Mouse (Mus musculus): ENCODE measurements around the gene Grap2.

The Grap2 gene

DNA sequence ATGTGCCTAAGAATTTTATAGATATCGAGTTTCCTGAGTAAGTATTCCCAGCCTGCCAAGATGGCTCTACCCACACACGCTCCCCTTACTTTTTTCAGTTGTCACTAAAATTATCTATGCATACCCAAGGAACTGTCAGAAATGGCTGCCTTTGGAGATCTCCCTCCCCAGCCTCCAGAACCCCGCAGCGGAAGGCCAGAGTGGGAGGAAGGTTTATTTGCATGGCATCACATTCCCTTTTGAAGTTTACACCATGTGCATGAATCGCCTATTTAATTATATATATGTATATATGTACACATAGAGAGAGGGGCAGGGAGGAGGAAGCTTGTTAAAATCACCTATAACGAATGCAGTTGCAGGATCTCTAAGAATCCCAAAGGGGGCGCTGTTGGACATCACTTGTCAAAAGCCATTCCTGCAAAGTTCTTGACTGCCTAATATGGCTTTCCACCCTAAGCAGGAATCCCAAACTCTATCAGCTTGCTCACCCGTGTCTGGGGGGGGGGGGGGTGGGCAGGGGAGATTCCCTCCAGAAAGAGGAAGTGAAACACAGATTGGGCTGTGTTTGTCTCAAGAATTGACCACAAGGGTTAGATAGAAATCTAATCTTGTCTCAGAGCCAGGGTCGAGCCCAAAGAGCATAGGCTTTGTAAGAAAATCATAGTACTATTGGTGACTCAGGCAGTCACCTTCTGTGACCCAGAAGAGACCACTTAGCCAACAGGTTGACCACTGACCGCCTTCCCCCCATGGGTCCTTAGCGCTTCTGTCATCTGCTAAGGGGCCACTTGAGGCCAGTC lies 62.2 kb downstream of the Grap2 start:
- DNase-seq (ENCODE audit: low spot score in 2 of 2) = peak in 1 of 2 experiments; percentile 65

DNA sequence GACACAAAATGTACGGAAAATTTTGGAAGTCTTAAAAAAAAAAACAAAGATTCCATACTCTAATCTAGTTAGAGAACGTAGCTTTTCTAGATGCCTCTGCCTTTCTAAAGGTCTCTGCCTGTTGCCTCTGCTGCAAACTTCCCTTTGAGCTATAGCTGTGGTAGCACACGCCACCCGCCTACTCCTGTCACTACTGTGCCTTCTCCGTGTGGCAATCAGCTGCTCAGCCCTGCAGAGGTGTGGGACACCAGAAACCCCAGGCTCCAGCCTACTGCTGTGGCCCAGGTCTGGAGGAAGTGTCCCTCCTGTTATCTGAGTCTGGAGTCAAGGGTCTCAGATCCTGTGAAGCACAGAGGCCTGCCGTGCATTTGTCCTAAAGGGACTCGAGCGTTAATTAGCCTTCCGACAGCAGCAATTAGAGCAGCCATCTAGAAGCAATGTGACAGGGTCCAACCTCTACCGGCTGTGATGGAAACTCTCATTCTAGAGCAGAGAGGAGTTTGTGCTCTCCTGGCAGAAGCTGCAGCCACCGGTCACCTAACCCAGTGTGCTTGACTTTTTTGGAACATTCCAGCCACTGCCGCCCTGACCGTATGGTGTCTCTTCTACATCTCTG lies 64.5 kb downstream of the Grap2 start:
- DNase-seq (ENCODE audit: low spot score in 2 of 2) = no peak

DNA sequence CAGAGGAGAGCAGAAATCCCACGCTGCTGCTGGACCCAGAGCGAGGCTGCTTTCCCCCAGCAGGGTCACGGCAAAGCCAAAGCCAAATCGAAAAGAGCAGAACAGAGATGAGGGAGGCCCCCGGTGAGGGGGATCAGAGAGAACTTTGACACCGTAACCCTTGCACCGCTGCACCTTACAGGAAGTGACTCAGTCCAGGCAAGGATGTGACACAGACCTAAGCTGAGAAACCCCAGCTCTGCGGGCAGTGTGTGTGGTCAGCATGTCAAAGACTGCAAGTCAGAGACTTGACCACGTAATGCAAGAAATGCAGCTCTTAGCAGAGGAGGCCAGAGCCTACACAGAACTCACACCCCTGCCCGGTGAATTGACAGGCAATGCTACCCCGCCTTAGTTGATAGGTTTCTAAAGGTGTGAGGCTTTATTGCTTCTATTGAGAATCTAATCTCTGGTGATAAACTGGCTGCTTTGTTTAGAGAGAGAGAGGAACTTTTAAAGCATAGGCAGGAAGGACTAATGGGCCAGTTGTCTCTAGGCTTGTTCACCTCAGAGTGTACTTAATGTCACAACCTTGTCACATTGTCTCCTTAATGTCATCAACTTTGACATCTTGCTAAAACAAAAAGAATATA lies 66.8 kb downstream of the Grap2 start:
- peak in 1 of 2 experiments; percentile 24 for DNase-seq (ENCODE audit: low spot score in 2 of 2)

DNA sequence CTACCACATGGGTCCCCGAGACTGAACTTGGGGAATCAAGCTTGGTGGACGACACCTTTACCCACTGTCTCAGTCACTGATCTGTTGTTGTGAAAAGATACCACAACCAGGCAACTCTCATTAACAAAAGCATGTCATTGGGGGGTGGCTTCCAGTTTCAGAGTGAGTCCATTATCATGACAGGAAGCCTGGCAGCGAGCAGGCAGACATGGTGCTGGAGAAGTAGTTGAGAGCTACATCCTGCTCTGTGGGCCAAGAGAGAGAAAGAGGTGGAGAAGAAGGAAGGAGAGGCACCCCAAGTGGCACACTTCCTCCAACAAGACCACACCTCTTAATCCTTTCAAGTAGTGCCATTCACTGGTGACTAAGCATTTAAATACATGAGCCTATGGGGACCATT lies 67.5 kb downstream of the Grap2 start:
- no peak for DNase-seq (ENCODE audit: low spot score in 2 of 2)

DNA sequence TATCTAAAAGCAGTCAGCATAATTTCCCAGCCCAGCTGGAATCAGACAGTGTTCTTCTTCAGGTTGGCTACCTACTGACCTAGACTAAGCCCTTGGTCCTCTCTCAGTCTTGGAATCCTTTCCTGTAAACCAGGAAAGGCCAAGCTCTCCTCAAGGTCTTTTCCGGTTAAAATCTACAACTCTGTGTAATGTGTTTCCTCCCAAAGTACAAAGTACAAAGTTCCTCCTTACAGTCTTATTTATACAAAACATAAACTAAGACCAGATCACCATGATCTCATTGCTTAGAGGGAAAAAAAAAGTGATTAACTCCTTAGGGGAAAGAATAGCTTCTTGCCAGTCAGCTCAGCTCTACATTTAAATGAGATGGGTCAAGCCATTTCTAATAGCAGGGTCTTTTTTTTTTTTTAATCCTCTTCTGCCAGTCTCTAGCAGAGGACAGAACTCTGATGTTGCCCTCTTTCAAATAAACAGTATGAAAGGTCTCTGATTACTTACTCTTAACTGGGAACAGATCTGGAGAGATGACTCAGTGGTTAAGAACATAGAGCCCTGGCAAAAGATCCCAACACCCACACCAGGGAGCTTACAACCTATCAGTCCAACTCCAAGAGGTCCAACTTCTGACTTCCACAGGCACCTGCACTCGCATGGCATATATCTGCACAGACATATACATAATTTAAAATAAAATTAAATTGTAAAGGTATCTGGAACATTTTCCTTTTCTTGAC lies 69.5 kb downstream of the Grap2 start:
- DNase-seq (ENCODE audit: low spot score in 2 of 2) = no peak

DNA sequence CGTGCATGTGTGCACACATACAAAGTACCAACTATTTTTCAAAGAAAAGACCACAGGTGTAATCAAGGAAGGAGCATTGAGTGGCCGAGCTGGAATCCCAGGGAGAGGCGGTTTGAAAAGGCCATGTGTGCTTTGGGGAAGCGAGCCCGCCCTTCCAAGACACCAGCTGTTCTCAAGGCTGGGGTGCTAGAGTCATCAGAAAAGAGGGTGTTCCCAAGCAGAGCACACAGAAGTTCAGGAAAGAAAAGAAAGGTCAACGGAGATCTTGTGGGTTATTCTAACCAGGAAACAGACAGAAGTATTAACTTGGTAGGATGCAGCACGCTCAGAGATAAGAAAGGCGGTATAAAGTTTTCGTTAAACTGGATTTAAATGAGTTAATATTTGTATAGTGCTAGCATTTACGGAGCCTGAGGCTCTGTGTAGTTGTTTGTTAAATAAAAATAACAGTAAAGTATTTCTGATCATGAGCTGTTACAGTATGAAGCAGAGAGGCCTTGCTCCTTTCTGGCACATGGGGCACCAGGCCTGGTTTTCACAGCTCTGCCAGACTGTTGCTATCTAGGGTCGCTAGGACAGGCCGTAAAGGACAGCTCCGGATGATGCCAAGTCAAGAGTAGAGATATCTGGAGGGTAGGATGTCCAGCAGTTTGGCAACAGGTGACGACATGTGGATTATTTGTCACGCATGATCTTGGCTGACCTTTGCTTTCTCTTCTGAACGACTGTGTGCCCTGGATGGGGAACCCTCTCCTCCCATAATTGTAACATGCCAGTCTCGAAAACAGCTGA lies 72.8 kb downstream of the Grap2 start:
- DNase-seq (ENCODE audit: low spot score in 2 of 2) = no peak

DNA sequence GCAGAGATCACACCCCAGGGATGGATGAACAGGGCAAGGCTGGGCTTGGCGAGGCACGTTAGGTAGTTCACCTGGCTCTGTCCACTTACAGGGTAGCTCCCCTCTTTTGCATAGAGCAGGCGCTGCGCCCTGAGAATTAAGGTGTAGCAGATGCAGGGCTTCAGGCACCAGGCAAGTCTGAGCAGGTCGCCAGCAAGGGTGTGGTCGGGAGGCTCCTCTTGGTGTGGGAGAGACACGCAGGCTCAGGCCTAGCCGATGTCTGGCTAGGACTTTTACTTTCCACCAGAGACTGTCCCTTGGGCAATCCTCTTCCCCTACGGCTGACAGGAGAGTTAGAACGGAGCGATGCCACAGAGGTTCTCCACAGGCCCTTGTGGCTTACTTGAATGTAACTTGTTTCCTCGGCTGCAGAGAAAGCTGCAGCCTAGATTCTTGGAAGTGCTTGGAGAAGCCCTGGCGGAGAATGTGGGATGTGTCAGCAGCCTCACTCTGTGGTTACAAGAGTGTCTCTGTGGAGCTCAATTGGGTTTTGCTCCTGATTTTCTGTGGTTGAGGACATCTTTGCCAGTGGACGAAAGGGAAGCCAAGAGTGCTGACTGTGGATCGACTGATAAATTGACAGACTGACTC lies 76.7 kb downstream of the Grap2 start:
- no peak for DNase-seq (ENCODE audit: low spot score in 2 of 2)

DNA sequence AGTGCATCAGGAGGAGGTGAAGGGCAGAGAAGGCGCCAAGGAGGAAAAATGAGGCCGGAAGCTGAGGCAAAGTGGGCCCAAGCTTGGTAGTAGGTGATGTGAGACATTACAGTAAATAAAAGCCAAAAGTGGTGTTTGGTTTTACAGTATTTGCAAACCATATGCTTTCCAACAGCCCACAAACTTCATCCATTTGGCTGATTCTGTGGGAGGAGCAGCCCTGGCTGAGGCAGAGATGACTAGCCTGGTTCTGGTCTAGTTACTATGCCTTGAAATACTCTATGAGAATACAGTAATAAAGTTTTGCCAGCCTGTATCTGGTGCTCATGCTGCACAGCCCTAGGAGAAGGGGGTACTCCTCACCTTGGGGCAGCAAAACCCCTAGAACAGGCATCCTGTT lies 78.0 kb downstream of the Grap2 start:
- DNase-seq (ENCODE audit: low spot score in 2 of 2) = no peak

DNA sequence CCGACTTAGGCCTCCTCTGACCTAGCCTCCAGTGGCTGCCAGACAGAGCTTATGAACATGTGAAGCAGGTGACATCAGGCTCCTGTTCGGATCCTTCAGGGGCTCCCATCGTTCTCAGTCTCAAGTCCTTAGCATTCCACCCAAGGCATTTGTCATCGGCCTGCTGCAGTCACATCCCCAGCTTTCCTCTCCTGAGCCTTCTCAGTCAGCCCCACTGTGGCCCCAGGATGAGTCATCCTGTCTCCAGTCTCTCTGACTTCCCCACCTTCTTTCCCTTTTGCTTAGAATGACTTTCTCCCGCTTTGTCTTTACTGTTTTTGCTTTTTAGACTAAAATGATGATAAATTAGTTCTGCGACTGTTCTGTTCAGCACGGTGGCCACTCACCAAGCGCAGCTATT lies 81.5 kb downstream of the Grap2 start:
- no peak for DNase-seq (ENCODE audit: low spot score in 2 of 2)

DNA sequence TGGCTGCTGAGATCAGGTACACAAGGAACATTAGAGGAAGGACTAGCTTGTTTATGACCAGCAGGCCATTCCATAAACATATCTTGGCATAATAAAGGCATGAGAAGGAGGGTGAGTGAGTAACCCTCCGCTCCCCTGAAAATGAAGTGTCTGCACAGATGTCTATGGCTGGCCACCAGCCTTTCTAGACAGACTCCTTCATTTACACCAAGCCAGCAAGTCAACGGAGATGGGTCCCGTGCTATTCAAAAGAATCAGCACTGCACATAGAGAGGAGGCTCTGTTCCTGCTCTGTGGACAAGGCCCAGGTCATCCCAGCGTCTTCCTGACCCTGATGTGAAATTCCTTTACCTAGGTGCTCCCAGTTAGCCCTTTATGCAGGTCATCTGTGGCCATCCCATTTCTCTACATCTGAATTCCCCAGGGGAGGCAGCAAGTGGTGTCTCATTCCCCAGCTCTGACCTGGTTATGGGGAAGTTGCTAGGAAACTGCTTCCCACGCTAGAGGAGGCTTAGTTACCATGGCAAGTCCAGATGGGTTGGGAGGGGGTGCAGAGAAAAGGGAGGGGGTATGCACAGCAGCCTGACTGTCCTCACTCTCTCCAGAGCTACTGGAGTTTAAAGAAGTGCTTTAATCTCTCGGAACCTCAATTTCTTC lies 86.5 kb downstream of the Grap2 start:
- no peak for DNase-seq (ENCODE audit: low spot score in 2 of 2)

DNA sequence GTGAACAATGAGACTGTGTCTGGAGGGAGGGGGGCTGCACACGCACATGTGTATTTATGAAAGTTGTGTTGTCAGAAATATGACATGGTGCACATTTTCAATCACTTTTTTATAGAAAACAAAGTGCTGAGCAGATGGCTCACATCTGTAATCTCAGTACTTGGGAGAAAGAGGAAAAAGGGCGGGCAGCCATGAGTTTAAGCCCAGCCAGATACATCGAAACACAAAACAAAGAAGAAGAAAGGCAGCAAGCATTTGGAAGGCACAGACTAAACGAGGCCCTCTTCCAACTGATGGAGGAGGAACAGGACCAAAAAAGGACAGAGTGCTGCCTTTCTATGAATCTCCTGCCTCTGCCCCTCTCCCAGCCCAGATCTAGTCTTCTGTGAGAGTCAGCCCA lies 88.6 kb downstream of the Grap2 start:
- DNase-seq (ENCODE audit: low spot score in 2 of 2) = no peak

DNA sequence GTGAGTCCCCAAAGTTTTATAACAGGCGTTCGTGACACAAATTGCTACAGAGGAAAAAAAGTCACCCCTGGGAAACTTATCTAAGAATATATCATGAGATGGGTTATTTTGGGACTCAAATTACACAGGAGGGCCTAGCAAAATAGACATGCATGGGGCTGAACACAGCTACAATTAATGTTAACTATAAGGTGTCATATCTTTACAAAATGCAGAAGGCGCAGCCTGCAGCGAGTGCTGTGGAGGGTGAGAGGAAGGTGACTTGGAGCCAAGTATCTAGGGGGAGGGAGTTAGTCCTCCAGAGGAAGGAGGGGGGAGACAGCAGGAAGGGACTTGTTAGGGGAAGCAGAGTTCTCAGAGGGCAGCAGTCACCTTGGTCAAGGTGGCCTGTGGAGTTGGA lies 92.0 kb downstream of the Grap2 start:
- DNase-seq (ENCODE audit: low spot score in 2 of 2) = no peak

DNA sequence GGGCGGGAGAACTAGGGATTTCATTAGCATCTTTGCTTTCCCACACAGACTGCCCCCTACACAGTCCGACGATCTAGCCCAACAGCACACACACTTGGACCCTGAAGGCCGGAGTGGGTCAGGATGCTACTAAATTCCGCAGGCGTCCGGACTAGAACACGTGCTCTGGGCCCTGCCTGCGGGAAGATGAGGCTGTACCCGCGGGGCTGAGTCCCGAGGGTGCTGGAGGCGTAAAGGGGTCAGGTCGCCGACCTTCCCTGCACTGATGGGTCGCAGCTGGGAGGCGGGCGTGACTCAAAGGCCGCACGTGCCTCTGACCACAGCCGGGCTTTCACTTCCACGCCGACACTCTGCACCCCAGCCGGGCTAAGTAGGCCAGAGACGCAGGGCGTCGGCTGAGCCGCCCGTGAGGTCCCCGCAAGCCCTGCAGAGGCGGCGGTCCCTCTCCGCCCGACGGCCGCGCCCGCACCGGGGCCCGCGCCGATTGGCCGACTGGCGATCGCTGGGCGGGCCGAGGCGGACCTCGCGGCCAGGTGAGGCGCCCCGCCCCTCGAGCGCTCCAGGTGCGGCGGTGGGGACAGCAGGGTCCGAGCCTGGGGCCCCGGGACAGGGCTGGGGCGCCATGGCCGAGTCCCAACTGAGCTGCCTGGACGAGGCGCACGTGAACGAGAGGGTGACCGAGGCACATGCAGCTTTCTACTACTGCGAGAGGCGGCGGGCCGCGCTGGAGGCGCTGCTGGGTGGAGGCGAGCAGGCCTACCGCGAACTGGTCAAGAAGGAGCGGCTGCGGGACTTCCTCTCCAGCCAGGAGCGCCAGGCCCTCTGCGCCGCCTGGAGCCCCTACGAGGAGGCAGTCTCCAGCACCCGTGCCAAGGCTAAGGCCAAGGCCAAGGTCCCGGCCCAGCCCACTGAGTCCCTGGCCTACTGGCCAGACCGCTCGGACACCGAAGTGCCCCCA lies 99.2 kb downstream of the Grap2 start, which contains the start of gene Fam83f:
Gene Fam83f, plus strand, starts transcription at position 553 of the 958 bp plus-strand sequence.
- peak in 1 of 2 experiments; percentile 62 for DNase-seq (ENCODE audit: low spot score in 2 of 2)

DNA sequence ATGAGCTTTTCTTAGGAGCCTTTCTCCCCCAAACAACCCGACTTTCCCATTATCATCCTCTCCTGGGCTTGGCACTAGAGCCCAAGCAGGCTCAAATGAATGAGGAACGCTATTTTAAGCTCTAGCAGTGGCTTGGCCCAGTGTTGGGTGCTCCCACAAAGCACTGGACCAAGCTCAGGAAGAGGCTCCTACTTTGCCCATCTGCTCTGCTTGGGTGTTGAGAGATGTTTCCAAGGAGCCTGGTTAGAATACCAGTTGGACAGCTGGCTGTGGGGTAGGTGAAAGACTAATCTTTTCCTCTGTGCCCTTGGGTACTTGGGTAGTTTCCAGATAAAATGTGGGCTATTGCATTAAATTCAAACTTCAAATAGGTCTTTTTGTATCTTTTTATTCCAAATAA lies 100.4 kb downstream of the Grap2 start:
- DNase-seq (ENCODE audit: low spot score in 2 of 2) = no peak

DNA sequence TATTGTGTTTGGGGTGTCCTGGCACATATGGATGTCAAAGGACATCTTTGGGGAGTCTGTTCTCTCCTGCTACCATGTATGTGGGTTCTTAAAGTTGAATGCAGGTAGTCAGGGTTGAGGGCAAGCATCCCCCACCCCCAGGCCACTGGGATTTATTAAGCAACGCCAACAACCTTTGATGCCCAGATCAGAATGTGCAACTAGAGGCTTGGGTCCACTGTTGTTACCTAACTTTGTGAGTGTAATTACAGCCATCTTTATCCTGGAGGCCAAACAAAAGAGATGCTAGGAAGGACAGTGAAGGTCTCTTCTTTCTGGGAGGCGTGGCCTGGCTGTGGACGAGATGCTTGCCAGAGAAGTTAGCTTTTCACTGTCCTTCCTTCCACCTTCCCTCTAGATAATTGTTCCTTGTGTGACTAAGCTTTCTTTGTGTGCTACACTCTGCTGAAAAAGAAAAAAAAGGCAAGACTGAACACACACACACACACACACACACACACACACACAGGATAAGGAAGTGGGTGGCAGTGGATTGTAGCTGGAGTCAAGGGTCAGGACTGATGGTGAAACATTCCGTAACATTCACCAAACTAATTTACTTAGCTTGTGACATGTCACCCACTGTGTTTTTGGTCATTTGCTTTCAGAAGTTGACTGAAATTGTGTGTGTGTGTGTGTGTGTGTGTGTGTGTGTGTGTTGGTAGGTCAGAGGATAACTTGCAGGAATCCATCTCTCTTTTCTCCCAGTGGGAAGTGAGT lies 101.1 kb downstream of the Grap2 start:
- DNase-seq (ENCODE audit: low spot score in 2 of 2) = no peak

DNA sequence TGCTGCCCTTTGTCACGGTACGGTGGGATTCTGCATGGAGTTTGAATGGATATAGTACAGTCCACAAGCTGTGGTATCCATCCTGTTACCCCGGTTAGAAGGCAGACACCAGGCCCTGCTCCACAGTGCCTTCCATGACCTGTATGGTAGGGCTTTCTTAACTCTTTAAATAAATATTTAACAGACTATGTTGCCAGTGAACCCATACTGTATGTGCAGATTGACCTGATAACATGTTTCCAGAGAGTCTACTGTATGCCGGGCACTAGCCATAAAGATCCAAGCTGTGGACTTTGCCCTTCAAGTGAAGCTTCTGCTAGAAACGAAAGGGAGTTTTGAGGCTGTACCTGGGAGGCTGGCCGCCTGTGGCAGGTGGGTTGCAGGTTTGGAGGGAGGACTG lies 102.3 kb downstream of the Grap2 start:
- DNase-seq (ENCODE audit: low spot score in 2 of 2) = no peak

DNA sequence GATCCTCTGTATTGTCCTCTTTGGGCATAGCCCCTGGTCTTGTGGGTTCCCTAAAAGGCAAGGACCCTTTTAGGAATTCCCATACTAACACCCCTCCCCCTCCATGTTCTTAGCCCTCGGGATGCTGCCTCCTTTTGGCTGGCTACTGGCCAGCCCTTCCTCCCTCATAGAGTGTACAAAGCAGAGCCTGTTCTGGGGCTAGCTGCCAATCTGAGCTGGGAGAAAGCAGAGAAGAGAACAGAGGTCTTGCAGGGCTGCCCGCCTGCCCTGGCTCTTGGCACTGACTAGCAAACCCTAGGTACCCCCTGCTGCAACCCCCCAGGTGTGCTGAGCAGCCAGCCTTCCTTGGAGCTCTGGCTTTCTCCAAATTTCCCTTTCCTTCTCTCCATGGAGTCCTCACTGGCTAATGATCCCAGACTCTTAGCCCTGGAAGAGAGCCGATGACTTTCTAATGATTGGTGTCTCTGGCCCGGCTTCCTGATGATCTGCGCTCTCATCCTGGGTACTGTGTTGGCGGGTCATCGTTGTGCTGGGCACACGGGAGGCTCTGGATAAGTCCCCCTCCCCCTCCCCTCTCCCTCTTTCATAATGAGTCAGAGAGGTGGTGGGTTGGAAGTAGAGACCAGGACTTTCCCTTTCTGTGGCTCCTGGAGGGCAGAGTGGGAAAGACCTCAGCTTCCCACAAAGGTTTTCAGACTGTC lies 107.3 kb downstream of the Grap2 start:
- DNase-seq (ENCODE audit: low spot score in 2 of 2) = no peak
